Mouse (Mus musculus) frontal cortex, postnatal 36 days (tissue): Measurements from ENCODE around the gene March11.

Source experiments
- DNase-seq, 2 experiments: peaks; one replicate each; pipeline ENCODE4 v3.0.0; 2022; ENCODE audit warnings: low spot score in 2 of 2

The March11 gene

DNA sequence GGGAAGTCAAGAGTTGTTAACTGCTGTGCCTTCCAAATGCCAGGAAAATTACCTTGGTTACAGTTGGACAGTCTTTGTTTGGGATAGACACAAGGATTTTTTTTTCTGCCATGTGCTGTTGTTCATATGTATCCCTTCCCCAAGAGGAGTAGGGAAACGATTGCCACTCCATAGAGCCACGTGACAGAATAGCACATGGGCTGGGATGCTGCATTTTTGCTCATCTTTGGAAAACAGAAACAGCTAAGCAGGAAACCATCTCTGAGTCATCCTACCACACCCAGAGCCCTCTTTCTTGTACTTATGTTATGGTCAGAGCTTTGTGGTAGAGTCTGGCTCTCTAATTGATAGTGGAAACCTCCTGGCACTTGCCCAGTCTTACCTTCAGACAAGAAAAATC, 65.4 kb downstream of the March11 start:
- DNase-seq = no peak

- no peak for DNase-seq
Observed at GRCm38 (mm10) chr15:26374946-26375345, 66.1 kb downstream of the March11 start.

GRCm38 (mm10) chr15:26377355-26377754, 68.5 kb downstream of the March11 start:
- DNase-seq = no peak

- DNase-seq = no peak
Observed at GRCm38 (mm10) chr15:26378879-26379278, 70.0 kb downstream of the March11 start.

- no peak for DNase-seq
Observed at GRCm38 (mm10) chr15:26379831-26380230, 71.0 kb downstream of the March11 start.

GRCm38 (mm10) chr15:26380844-26381243, 72.0 kb downstream of the March11 start:
- no peak for DNase-seq

GRCm38 (mm10) chr15:26390001-26390400, 81.2 kb downstream of the March11 start:
- no peak for DNase-seq

- DNase-seq = peak in 1 of 2 experiments; percentile 23
Observed at GRCm38 (mm10) chr15:26396556-26396955, 87.7 kb downstream of the March11 start.

GRCm38 (mm10) chr15:26425284-26425683, 116.4 kb downstream of the March11 start:
- DNase-seq = no peak

DNA sequence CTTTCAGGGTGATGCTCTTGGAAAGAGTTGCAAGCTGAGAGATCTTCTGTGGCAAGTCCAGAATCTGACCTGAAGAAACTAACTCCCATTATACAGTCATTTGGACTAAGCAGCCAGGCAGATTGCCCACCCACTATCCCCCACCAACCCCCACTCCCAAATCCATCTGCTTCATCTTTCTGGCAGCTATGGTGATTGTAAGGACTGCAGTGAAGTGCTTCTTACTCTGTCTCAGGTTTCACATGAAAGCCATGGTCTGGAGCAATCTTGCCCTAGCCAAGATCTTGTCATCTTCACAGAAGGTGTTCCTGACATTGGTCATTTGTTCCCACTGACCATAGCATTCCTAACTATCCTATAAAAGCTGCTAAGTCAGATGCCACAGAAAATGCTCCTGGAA, 117.4 kb downstream of the March11 start:
- no peak for DNase-seq

DNA sequence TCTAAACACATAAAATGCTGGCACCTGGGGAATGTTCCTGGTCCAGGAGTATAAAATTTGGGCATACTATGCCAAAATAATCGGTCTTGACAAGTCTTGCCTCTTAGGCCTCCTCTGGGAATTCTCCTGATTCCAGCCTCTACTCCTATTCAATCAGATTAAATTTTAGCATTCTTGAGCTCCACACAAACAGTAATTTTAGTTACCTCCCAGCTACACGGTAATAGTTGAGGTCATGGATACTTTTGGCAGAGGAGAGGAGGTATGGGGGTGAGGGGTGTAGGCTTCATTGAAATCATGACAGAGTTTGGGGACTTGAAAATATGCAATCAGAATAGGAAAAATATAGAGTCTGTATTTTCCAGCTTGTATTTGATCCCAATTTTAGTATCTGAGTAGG, 121.7 kb downstream of the March11 start:
- DNase-seq = no peak

- DNase-seq = peak; percentile 17 to 21
Observed at GRCm38 (mm10) chr15:26432676-26433075, 123.8 kb downstream of the March11 start.

GRCm38 (mm10) chr15:26435725-26436124, 126.9 kb downstream of the March11 start:
- no peak for DNase-seq

DNA sequence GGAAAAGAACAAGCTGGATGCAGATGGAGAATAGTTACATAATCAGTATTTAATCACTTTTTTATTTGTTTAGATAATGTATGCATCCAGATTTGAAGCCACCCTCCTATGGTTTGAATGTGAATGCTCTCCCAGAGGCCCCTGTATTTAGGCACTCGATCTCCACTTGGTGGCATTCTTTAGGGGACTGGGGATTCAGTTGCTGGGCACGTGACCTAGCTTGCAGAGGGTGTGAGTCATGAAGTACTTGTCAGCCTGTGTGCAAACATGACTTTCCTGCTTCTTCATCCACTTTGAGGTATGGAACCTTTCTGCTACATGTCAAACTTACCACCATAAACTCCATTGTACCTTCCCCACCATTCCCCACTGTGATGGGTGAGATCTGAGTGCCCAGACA, 128.3 kb downstream of the March11 start:
- DNase-seq = no peak
